Mouse (Mus musculus) embryo, embryonic 11 days (tissue): ENCODE measurements around the gene Habp2.

Experiments
- DNase-seq: peaks from one replicate; pipeline ENCODE4 v3.0.0-alpha.2; 2015

The Habp2 gene

DNA sequence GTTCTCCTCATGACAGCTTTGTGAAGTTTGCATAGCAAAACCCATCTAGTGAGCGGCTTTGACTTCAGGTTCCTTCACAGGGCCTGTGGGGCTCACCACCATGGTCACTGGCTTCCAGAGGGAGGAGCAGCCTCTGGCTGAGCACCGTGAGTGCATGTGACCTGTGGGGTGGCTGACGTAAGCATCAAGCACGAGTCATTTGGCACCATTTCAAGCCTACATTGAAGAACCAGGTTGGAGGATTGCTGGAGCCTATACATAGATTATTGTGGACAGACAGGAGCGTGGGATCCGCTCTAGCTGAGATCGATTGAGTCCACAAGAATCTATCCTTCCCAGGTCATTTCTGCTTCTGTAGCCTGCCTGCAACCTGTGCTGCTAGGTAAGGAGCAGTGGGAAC is at the start of gene Habp2:
Gene Habp2, plus strand, starts transcription at position 272 of the 400 bp plus-strand sequence.
- DNase-seq = no peak

DNA sequence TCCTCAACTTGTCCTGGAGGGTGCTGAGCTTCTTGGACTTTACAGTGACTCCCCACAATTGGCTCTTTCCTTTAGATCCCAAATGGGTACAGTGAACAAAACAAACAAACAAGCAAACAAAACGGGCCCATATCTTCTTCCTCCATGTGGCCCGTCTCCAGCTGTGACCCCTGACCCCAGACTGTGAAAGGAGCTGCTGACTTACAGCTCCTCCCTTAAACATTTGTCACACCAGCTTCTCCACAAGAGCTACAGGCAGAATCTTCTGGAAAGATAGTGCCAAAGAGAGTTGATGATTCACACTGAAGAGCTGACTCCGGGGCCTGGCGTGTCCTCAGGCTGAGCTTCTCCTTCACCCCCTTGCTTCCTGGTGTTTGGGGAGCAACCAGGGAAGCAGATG is 48.4 kb upstream of the Habp2 start:
- no peak for DNase-seq

DNA sequence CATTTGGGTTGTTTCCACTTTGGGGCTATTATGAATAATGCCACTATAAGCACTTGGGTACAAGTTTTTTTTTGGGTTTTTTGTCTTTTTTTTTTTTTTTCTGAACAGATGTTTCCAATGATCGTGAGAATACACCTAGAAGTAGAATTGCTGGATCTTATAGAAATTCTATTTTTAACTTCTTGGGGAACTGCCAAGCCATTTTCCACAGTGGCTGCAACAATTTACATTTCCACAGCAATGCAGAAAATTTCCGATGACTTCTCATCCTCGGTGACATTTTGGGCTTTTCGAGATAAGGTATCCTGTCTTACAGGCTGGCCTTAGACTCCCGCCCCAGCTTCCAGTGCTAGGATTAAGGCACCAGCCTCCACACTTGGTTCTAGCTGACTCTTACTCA is 41.7 kb upstream of the Habp2 start:
- DNase-seq = no peak

DNA sequence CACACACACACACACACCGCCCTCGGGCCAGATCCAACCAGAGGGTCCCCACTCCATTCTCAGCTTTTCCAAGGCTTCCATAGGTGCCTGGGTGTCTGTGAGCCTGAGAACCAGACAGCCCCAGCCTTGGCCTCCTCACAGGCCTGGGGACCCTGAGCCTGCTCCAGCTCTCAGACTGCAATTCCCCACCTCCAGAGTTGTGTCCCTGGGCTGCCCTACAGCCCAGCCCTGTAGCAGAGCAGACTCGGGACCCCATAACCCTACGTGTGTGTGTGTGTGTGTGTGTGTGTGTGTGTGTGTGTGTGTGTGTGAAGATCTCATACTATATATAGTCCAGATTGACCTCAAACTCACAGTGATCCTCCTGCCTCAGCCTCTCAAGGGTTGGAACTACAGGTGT is 34.1 kb upstream of the Habp2 start:
- DNase-seq = no peak

DNA sequence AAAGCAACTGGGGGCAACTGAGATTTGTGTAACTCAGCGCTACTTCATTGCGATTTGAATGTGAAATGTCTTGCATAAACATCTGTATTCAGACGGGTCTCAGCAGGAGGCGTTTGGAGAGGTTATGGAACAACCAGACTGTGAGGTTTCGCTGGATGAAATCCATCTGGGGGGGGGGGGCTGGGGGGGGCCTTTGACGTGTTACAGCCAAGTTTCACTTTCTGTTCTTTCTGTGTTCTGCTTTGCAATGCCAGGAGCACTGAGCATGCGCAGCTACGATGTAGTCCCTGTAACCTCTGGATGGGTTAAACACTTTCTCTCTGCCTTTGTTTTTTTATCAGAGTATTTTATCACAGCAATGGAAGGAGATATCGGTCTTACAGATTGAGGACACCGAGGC is 33.7 kb upstream of the Habp2 start:
- DNase-seq = no peak

DNA sequence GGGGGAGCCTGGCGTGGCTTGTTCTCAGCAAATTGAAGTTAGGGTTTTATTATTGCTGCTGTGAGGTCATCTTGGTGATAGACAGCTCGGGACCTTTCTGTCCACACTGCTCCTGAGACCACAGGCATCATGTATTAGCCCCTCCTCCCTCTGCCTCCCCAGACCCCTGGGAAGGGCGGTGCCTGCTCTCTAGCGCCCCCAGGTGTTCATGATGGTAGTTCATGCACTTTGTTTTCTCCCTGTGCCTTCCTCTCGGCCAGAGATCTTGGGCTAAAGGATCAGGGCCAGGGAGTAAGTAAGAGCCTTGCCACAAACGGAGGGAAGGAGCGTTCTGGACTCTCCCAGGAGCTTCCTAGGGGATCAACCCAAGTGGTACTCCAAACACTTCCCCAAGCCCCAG is 32.2 kb upstream of the Habp2 start:
- DNase-seq = peak; percentile 56

DNA sequence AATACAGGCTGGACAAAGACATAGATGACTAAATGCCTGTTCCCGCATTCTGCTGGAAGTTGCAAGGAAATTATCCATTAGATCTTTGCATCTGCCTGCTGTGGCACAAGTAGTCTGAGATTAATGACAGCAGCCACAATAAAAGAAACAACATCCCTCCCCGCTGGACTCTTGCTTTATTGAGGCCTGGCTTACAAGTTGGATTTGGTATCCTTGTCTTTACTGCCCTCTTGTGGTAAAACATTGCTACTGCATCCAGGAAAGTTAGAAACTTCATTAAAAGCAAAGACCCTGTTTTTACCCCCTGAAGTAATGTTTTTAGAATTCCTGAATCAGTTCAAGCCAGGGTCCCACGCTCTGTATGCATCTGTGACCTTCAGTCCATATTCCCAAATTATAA is 31.4 kb upstream of the Habp2 start:
- peak; percentile 80 for DNase-seq

DNA sequence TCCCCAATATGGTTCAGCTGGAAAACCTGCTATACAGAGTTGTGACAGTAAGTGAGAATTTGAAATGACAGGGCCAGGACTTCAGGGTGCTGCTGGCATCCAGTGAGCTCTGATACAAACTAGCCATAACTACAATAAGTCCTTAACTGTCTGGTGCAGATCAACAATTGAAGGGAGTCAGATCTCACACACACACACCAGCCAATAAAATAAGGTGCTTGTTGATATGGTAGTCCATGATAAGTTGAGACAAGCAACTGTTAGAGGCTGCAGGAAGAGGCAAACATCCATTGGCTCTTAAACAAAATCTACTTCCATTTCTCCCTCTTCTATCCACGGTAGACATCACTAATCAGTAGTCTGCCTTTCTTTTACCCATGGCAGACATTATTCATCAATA is 30.7 kb upstream of the Habp2 start:
- DNase-seq = no peak

DNA sequence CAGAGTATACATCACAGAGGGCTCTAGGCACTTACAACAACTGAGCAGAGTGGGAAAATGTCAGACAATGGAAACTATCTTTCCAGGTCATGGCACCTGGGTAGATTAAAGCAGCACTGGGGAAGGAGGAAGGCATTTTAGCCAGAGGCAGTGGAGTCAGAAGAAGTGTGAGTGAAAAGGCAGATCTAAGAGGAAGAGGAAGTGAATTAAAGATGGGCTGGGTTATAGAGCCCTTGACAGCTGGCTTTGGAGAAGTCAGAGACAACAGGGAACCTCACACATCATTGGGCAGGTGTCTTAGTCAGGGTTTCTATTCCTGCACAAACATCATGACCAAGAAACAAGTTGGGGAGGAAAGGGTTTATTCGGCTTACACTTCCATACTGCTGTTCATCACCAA is 30.2 kb upstream of the Habp2 start:
- no peak for DNase-seq

DNA sequence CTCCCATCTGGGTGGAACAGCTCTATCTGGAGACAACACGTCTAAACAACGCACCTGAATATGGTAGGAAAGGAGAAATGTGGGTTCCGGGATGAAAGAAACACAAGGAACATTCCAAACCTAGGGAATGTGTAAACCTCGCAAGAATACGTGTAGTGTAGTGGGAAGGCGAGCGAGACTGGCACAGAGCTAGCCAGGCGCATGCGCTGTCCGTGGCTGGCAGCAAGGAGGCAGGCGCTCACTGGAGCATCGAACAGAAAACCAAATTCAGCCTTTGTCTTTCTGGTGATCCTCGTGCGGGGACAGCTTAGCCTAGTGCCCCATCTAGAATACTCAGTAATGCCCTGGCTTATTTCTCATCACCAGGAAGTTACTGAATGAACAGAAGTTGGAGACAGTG is 23.2 kb upstream of the Habp2 start:
- DNase-seq = no peak

DNA sequence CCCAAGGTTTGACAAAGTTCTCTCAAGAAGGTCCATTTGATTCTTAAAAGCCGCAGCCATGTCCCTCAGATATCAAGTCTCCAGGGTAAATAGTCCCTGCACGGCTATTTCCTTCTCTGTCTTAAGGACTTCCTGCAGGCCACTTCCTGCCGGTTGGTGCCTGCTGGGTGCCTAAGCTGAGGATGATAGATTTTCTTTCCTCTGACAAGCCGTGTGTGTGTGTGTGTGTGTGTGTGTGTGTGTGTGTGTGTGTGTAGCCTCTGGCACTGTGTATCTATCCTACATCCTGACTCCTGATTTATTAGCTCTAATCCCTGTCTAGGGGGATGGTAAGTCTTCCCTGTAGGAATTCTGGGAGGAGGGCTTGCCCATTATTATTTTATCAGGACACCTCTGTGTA is 22.8 kb upstream of the Habp2 start:
- DNase-seq = no peak

DNA sequence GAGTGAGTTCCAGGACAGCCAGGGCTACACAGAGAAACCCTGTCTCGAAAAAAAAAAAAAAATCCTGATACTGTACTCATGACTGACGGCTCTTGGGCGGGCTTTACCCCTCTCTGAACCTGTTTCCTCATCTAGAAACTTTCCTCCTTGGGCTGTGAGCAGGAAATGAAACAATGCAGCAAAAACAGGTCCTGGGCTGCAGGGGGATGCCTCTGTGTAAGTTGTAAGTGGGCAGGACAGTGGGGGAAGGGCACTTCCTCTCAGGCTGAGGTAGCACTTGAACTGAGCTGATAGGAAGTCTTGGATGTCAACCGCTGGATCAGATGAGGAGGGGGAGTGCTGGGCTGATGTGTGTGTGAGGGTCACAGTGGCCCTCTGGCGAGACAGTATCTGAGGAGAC is 21.8 kb upstream of the Habp2 start:
- peak; percentile 29 for DNase-seq

DNA sequence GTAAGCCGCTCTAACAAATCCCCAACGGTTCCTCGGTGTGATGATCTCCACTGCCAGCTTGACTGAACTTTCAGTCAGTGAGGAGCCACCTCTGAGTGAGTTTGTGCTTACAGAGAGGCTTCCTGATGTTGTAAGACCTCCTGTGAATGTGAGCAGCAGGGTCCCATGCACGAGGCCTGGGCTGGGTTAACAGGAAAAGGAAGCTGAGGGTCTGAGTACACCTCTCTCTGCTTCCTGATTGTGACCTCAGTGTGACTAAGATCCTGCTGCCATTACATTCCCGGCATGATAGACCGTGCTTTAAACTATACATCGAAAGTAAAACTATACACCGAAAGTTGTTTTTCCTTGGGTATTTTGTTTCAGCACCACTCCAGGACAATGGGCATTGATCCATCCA is 14.9 kb upstream of the Habp2 start:
- no peak for DNase-seq

DNA sequence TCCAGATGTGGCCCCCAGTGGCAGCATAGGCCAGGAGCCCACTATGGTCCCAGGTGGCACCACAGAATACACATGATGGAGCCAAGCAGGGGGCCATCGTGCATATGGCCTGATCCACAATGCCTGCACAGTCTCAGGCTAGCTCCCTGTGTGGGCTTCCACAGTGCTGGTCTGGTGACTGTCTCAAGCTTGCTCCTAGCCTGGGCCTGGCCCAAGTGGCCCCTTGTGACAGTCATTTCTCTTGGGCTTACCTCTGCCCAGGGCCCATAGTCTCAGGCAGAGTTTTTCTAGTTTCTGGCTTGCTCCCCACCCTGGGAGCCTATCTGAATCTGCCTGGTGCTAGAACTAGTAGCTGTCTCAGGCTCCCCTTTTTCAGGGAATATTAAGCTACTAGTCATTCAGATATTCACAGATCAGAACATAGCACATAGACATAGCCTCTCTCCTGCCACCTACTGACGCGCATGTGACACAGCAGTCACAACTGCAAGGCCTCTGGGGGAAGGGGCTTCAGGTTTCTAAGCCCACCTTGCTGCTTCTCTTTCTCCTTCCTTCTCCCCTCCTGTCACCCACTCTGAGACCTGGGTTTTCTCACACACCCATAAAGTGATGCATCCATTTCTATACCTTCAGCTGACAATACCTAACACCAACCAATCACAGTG is 9.7 kb upstream of the Habp2 start:
- DNase-seq = peak; percentile 47

DNA sequence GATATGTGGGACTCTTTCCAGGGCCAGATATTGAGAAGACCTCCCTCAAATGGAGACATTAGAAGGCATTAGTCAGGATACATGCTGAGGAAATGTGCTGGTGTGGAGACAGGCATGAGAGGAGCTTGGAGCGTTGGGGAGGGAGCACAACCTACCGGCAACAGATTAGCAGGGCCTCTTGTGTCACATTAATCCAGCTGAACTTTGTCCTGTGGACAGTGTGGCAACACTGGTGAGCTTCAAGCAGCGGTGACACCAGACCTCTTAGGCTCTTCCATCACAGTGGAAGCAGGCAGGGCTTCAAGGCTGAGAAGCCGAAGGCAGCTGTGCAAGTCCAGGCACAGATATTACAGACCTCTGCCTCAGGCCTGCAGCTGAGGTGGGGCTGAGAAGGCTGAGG is 9.0 kb upstream of the Habp2 start:
- DNase-seq = no peak

DNA sequence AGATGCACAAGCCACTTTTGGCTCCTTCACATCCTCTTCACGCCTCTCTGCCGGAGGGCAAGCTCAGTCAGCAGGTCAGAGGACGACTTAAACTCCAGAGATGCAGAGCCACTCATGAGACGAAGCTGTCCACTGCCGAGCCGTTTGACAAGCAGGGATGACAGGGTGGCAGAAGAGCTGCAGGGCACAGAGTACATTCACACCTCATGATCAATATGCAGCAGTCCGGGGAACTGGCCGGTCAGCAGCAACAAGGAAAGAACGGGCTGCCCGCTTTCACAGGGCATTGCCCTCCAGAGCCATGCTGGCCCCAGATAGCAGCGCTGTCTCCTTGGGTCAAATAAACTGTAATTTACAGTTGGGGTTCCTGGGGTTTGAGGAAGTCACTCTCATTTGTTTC is 8.6 kb upstream of the Habp2 start:
- no peak for DNase-seq

DNA sequence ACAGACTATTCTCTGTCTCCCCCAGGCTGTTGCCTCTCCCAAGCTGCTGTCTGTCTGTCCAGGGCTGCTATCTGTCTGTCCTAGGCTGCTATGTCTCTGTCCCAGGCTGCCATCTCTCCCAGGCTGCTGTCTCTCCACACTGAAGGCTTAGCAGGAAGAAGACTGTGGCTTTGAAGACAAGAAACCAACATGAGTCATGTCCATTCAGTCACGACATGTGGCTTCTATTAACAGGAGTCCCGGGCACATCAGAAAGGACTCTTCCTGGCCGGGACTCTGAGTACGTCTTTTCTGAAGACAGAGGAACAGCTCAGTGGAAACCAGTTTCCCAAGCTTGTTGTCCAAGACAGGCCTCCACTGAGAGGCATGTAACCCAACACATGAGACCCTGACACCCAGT is 1.7 kb upstream of the Habp2 start:
- DNase-seq = no peak

DNA sequence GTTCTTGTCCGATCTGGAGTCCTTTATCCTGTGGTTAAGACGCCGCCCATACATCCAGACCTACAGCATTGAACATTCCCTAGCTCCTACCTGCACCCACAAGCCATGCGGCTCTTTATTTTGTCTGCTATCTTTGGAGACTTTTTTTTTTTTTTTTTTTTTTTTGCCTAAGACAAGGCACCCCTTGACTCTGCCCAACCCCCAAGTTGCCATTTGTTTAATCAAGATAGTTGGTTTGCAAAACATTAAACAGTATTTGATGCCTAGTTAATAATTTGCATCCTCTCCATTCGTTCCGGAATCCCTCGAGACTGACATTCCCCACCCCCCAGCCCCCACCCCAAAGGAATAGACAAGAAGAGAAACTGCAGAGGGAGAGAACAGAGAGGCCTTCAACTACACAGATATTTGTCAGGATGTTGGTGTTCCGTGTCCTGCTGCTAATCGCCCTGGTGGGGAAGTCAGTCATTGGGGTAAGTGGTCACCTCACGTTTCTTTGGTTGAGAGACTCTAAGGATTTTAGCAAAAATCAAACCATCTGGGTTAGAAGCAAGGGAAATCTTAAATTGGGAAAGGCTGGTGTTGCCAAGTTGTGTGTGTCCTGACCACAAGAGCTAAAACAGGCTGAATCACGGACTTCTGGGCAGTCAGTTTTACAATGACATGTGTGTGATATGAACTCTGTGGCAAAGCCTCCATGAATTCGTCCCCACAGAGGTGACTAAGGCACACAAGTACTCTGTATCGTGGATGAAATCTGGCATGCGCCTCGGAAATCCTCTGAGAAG is 837 bp downstream of the Habp2 start:
- no peak for DNase-seq

DNA sequence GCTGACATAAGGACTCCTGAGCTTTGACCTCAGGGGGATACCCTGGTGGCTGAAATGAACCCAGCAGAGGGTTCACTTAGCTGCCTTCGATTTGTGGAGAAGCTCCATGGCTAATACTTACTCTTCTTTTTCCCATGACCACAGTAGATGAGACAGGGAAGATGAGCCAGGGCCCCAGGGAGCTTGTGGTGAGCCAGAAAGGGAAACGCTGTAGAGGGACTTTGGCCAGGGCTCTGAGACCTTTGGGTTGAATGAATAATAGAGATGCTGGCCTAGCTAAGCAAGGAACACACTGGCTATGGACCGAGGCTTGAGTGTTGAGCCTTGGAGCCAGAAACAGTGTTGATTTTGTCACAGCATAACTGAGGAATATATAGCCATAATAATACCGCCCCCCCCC is 1.5 kb downstream of the Habp2 start:
- DNase-seq = no peak

DNA sequence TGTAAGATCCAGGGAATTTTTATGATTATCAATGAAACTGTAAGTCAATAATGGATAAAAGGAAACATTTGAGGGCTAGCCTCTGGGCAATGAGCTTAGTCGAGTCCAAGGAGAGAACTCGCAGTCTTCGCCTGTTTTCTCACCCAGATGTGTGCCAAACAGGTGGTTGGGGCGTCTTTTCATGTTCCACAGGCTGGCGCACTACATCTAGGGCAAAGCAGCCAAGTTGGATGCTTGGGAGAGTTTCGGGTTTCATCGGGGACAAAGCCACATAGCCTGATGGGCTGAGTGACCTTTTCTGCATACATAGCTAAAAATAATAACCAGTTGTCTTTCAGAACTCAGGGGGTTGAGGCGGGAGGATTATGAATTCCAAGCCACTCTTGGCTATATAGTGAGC is 2.7 kb downstream of the Habp2 start:
- no peak for DNase-seq

DNA sequence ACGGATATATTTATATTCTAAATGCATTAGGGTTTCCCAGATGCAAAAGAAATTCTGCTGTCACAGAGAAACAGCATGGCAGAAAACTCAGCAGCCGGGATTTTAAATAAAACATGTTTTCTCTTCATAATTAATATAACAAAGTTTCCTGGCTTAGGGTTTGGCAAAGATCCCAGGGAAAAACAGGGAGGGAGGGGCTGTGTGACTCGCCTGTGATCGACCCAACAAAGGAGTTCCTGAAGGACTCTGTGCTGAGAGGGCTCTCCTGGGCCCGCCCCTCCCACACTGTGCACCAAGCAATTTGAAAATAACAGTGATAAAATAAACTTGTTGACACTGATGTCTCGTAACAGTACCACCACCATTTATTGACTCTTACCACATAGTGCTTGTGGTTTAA is 5.0 kb downstream of the Habp2 start:
- DNase-seq = no peak

DNA sequence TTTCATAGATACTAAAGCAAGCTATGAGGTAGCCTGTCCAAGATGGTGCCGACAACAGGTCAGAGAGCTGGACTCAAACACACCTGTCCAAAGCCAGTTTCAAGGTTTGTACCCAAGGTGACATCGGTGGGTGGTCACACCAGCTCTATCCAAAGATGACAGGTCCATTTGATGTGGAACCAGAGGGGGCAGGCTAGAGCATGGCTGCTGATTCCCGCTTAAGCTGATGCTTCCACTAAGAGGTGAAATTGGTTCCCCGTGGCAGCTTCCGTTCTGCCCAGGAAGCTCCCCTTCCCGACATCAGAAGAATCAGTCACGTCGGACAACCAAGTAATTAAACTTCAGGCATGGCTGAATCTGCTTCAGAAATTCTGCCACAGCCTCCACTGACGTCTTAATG is 5.4 kb downstream of the Habp2 start:
- DNase-seq = no peak

DNA sequence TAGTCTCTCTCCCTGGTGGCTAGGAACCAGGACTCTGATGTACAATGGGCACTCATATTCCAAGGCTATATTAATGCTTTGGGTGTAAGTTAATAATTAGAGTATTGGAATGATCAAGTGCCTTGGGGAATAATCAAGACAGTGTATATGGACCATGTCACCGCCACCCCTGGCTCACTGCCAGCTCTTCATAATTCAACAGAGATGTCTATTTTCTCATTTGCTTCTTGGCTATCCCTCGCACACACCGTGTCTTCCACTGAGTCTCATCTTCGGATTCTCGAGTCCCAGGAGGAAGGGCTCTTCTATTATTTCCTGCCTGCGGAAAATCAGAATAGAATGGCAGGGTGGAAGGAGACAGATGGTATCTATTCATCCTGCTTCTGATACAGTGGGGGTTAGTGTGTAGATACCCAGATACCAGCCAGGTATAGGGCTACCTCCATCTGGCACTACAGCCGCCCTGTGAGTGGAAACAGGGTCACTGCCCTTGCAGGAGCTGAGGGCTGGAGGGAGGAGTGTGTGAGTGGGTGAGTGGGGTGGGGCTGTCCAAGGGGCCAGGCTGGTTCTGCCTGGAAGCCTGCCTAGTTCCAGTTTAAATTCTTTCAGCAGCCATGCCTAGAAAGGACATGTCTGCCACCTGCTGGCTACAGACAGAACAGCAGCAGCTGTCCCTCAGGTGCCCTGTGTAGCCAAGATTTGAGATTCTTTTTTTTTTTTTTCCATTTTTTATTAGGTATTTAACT is 7.9 kb downstream of the Habp2 start:
- DNase-seq = peak; percentile 82

DNA sequence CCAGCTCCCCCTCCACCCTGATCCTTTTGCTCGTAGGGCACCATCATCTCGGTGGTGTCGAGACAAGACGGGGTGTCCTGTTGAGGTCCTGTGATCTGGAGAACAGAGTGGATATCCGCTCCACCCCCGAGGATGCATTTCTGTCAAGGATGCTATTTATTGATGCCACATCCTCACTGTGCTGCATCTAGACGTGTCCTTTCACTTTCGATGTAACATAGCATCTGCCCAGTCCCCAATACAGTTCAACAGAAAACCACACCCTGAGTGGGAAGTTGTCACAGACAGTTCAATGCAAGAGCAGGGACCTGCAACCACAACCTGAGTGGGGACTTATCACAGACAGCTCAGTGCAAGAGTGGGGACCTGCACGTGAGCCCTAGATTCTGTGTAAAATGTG is 9.7 kb downstream of the Habp2 start:
- DNase-seq = no peak
